Mouse (Mus musculus) cortical plate, adult 2 months (tissue): ENCODE results near the gene Gm10644. TPM values are rescaled to one million over a fixed set of nuclear protein-coding genes. Genes with fewer than 3 reads are reported as not detected.
A peak's percentile ranks its signal among the peaks of the same experiment; 100 is the strongest.

Experiments
- H3K27ac ChIP-seq: fragments of 200-500 bp; 2 replicates; pipeline ENCODE4 v1.5.1; 2012; ENCODE audit warnings: low read length, control low read depth, inconsistent platforms; ENCODE audit not compliant: insufficient read depth
- H3K4me1 ChIP-seq: fragments of 200-500 bp; 2 replicates; pipeline ENCODE4 v1.6.1; 2011; ENCODE audit warnings: low read length; ENCODE audit not compliant: control insufficient read depth, insufficient read depth
- H3K4me3 ChIP-seq: fragments of 200-500 bp; 2 replicates; pipeline ENCODE4 v1.5.1; 2011; ENCODE audit warnings: mild to moderate bottlenecking, low read length, control low read depth; ENCODE audit not compliant: insufficient read depth
- CTCF ChIP-seq: fragments of 200-500 bp; IDR thresholded peaks from 2 replicates; pipeline ENCODE4 v1.5.1; 2011; ENCODE audit warnings: mild to moderate bottlenecking, control low read depth, low read length; ENCODE audit not compliant: insufficient read depth; ENCODE audit errors: extremely low read depth
- POLR2A ChIP-seq: fragments of 200-500 bp; IDR thresholded peaks from 2 replicates; pipeline ENCODE4 v1.6.1; 2011; ENCODE audit warnings: mild to moderate bottlenecking, low read length, control low read depth; ENCODE audit not compliant: insufficient read depth; ENCODE audit errors: extremely low read depth
- polyA plus RNA-seq: library from polyadenylated mRNA; depleted of rRNA; stranded (reverse); fragments of >200 nt; gene quantifications from 2 replicates; pipeline ENCODE4 v1.2.3, GENCODE M21; 2012

Gene Gm10644
- polyA plus RNA-seq, 1 experiment = 0.52 TPM

DNA sequence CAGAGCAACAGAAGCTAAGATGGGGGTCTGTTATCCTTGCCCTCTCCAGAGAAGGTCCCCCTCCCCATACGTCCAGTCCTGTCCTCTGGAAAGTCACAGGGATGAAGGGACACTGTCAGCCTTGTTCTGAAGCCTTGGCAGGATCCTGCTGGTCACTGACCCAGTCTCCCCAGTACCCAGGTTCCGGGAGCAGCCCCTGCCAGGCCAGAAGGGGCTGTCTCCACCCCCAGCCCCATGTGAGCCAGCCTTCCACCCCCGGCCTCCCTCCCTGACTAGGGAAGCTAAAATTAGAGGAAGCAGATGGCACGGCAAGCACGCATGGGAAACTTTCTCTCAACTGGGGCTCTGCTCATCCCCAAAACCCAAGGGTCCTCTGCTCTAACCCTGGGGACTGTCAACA is 39.0 kb downstream of the Gm10644 start:
- no peak for TF ChIP-seq POLR2A
- TF ChIP-seq CTCF = no peak
- Histone ChIP-seq H3K27ac (peak overlapping the region; percentile 70), H3K4me3 (0 out of 2 replicates have a peak overlapping the region, but pooled peaks have one; percentile 4)

DNA sequence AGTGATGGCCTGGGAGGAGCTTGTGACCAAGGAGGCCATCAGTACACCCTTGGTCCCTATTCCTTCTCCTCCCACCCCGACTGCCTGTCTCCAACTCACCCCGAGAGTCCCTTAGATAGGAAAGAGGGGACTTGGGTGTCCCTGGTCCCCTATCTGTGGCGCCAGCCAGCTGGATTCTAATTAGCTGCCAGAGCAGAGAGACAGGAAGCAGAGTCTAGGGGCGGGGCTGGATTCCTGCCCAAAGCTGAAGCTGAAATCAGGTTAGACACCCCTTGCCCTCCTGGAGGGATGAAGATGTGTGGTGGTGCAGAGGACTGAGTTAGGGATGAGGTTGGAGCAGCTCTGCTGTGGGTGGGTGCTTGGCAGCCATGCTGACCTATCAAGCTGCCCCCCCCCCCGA is 40.1 kb downstream of the Gm10644 start:
- Histone ChIP-seq H3K4me3 (no peak overlapping the region), H3K4me1 (peaks cover 21% of the 10 kb centered on the region), H3K27ac (peak overlapping the region; percentile 70)
- TF ChIP-seq POLR2A = no peak
- TF ChIP-seq CTCF = no peak

More for the DNA sequence above, 39.0 kb downstream of the Gm10644 start:
- H3K4me1 ChIP-seq = peaks cover 21% of the 10 kb centered on the region

GRCm38 (mm10) chr8:83914232-83914631 is 40.8 kb downstream of the Gm10644 start:
- Histone ChIP-seq H3K27ac (0 out of 2 replicates have a peak overlapping the region, but pooled peaks have one; percentile 70), H3K4me1 (peaks cover 24% of the 10 kb centered on the region), H3K4me3 (no peak overlapping the region)
- no peak for TF ChIP-seq CTCF
- TF ChIP-seq POLR2A = no peak

GRCm38 (mm10) chr8:83911809-83912731 is 42.9 kb downstream of the Gm10644 start:
- Histone ChIP-seq H3K4me3 (no peak overlapping the region), H3K4me1 (peaks cover 24% of the 10 kb centered on the region), H3K27ac (no peak overlapping the region)
- TF ChIP-seq POLR2A = no peak
- TF ChIP-seq CTCF = no peak

DNA sequence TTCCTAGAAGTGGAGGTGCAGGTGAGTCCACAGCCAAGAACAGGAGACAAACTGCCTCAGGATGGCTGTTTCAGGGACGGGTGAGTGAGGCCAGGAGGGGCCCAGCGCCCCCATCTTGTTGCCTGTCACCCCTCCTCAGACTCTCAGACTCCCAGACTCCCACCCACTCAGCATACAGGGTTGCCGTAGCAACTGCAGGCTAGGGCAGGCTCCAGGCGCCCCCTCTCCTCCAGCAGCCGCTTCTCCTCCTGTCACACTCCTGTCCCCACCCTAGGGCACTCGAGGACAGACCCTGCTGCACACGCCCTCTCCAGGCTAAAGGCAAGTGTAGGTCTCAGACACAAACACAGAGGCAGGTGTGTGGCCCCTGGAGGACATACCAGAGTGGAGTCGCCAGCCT is 45.7 kb downstream of the Gm10644 start:
- Histone ChIP-seq H3K4me3 (no peak overlapping the region), H3K4me1 (peaks cover 14% of the 10 kb centered on the region), H3K27ac (peak overlapping the region; percentile 75)
- TF ChIP-seq POLR2A (no peak), CTCF (no peak)

- Histone ChIP-seq H3K4me1 (peaks cover 18% of the 10 kb centered on the region), H3K4me3 (no peak overlapping the region), H3K27ac (0 out of 2 replicates have a peak overlapping the region, but pooled peaks have one; percentile 63)
- TF ChIP-seq CTCF (no peak), POLR2A (no peak)
These were observed 46.4 kb downstream of the Gm10644 start for GRCm38 (mm10) chr8:83908583-83908982.

GRCm38 (mm10) chr8:83902961-83903666 is 51.9 kb downstream of the Gm10644 start:
- Histone ChIP-seq H3K27ac (no peak overlapping the region), H3K4me3 (peak overlapping the region; percentile 86), H3K4me1 (peaks cover 9% of the 10 kb centered on the region; the same call in 1 of the 2 replicates)
- TF ChIP-seq CTCF = 0 out of 2 replicates have a peak, but pooled peaks have one; percentile 6
- no peak for TF ChIP-seq POLR2A

DNA sequence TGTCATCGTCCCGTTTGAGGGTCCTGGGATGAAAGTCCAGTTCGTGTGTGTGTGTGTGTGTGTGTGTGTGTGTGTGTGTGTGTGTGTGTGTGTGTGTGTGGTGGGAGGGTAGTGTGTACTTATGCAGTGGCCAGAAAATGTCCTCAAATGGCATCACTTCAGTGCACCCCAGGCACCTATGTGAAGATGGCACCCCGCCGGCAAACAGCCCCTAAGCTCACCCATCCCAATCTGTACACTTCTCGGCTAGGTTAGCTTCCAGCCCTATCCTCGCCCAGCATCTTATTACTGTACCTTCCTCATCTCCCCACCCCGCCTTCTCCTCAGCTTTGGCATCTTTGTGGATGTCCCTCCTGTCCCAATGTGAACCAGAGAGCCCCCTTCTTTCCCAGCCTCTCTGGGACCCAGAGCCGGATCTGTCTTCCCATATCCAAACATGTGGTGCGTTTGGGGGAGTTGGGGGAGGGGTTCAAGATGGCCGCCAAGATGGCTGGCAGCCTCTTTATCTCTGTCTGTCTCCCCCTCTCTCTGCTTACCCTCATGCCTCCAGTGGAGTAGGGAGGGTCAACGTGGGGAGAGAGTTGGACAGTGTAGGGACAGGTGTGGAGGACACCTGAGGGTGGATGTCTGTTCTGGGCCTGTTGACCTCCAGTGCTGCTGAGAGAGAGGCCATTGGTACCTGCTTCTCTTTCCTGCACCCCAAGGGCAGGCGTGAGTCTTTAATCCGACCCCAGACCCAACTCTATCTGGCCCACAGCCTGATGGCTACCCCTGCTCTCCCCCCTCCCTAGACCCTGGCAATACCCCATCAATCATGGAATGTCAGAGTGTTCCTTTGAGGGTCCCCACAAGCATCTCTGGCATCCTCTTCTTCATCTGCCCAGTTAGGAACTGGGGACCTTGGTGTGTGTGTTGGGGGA is 53.2 kb downstream of the Gm10644 start:
- H3K4me1 ChIP-seq = peaks cover 10% of the 10 kb centered on the region; the same call in 1 of the 2 replicates
- TF ChIP-seq CTCF (no peak), POLR2A (no peak)

GRCm38 (mm10) chr8:83900957-83901270 is 54.1 kb downstream of the Gm10644 start:
- H3K27ac ChIP-seq = peak overlapping the region; percentile 88
- H3K4me3 ChIP-seq = peak overlapping the region; percentile 86
- H3K4me1 ChIP-seq = peaks cover 9% of the 10 kb centered on the region; the same call in 1 of the 2 replicates
- TF ChIP-seq CTCF = no peak
- TF ChIP-seq POLR2A = no peak

More for the DNA sequence above, 53.2 kb downstream of the Gm10644 start:
- peak overlapping the region; percentile 86 for H3K4me3 ChIP-seq
- H3K27ac ChIP-seq = peak overlapping the region; percentile 43; the same call in 1 of the 2 replicates
